8 mouse cellular contexts compared by ENCODE assay signal in genomic region chr14:14893932-14894652, GRCm38 (mm10).
DNase-seq lines count a peak whose midpoint lies in the region; ATAC-seq and TF ChIP-seq lines count a peak whose summit lies in the region.

No protein-coding gene starts in this region.

- H3K36me3 ChIP-seq in kidney, embryonic 16.5 days (ENCODE audit: insufficient read depth, low read length) = no peaks in the 10 kb centered on the region
- no peaks in the 10 kb centered on the region for H3K36me3 ChIP-seq in stomach, postnatal 0 days (ENCODE audit: control insufficient read depth, insufficient read depth, low read length)

- H3K4me1 ChIP-seq in kidney, embryonic 16.5 days (ENCODE audit: insufficient read depth, low read length) = 0 out of 2 replicates have a peak, but pooled peaks cover 4% of the 10 kb centered on the region
- H3K4me1 ChIP-seq in stomach, postnatal 0 days (replicated peaks; ENCODE audit: control insufficient read depth, insufficient read depth) = no peaks in the 10 kb centered on the region

- no peaks in the 10 kb centered on the region; the same call in 1 of the 2 replicates for H3K27me3 ChIP-seq in kidney, embryonic 16.5 days (ENCODE audit: insufficient read depth, low read length)
- H3K27me3 ChIP-seq in stomach, postnatal 0 days (ENCODE audit: control insufficient read depth, insufficient read depth, low read length) = no peaks in the 10 kb centered on the region

- H3K4me3 ChIP-seq in kidney, embryonic 16.5 days (ENCODE audit: low read length) = no peak overlapping the region
- H3K4me3 ChIP-seq in stomach, postnatal 0 days (ENCODE audit: low read depth, low read length) = no peak overlapping the region

- 20% methylated on average over 4 of the region's 4 CpGs for WGBS in kidney, embryonic 16.5 days
- 16% methylated on average over 4 of the region's 4 CpGs for WGBS in stomach, postnatal 0 days

- no peak for TF ChIP-seq CTCF in stomach, postnatal 0 days (IDR thresholded peaks at IDR 0.05; ENCODE audit: low read depth)

- H3K4me2 ChIP-seq in kidney, embryonic 16.5 days (replicated peaks; ENCODE audit: low read depth, low read length) = no peak overlapping the region
- H3K4me2 ChIP-seq in stomach, postnatal 0 days (replicated peaks; ENCODE audit: low read depth) = no peak overlapping the region

- no peak for TF ChIP-seq EP300 in stomach, postnatal 0 days (optimal IDR thresholded peaks at IDR 0.05)

- DNase-seq in kidney, adult 18-20 months = peak; percentile 9
- no peak for DNase-seq in kidney, adult 11 months
- peak; percentile 94 for DNase-seq in R1 (ENCODE audit: low read depth, low spot score)
- DNase-seq in cerebellum, postnatal 14 days = peak; percentile 69 to 80
- DNase-seq in stomach, postnatal 0 days (ENCODE audit: low spot score) = peak; percentile 15
- DNase-seq in left cerebral cortex, adult 8-10 months (ENCODE audit: low spot score in 2 of 2) = no peak
- DNase-seq in layer of hippocampus, postnatal 10 days (ENCODE audit: low spot score in 2 of 2) = no peak

- H3K27ac ChIP-seq in kidney, embryonic 16.5 days (ENCODE audit: low read length) = no peak overlapping the region
- H3K27ac ChIP-seq in stomach, postnatal 0 days (replicated peaks) = no peak overlapping the region

- H3K9ac ChIP-seq in kidney, embryonic 16.5 days (replicated peaks; ENCODE audit: low read length) = no peak overlapping the region
- no peak overlapping the region for H3K9ac ChIP-seq in stomach, postnatal 0 days (ENCODE audit: low read length)

- H3K9me3 ChIP-seq in kidney, embryonic 16.5 days (ENCODE audit: low read length) = no peaks in the 10 kb centered on the region
- H3K9me3 ChIP-seq in stomach, postnatal 0 days (ENCODE audit: control insufficient read depth, low read length) = no peaks in the 10 kb centered on the region

- ATAC-seq in kidney, embryonic 16.5 days (ENCODE audit: low FRiP score, low TSS enrichment) = peak; percentile 59; the same call in 1 of the 2 replicates
- ATAC-seq in stomach, postnatal 0 days (ENCODE audit: low FRiP score, low TSS enrichment) = no peak

Comparison
In these comparisons a context has a peak if more than half of its experiments do, and no peak if none do; other contexts are left out.
1. DNase-seq: peak in kidney, adult 18-20 months (single experiment), R1 (single experiment), cerebellum, postnatal 14 days (2 of 2) and stomach, postnatal 0 days (single experiment); none in kidney, adult 11 months (single experiment), left cerebral cortex, adult 8-10 months (0 of 2) and layer of hippocampus, postnatal 10 days (0 of 2).